Mouse (Mus musculus) E14TG2a.4 (cell line): ENCODE data around the gene Slc43a3.

ENCODE experiments used
- H3K27me3 ChIP-seq: 2 replicates; pipeline ENCODE4 v1.6.1; 2014; ENCODE audit warnings: low read length, control low read depth; ENCODE audit not compliant: insufficient read depth
- H3K36me3 ChIP-seq: 2 replicates; pipeline ENCODE4 v1.6.1; 2014; ENCODE audit warnings: low read length, control low read depth; ENCODE audit not compliant: insufficient read depth
- H3K4me1 ChIP-seq: replicated peaks from 2 replicates; pipeline ENCODE4 v1.6.1; 2014; ENCODE audit warnings: low read depth, low read length, control low read depth
- H3K4me3 ChIP-seq: replicated peaks from 2 replicates; pipeline ENCODE4 v1.5.1; 2014; ENCODE audit warnings: mild to moderate bottlenecking, low read length
- H3K9me3 ChIP-seq: 2 replicates; pipeline ENCODE4 v1.6.1; 2014; ENCODE audit warnings: low read length, control low read depth
- CTCF ChIP-seq: conservative IDR thresholded peaks from 2 replicates; pipeline ENCODE4 v1.5.1; 2014; ENCODE audit warnings: low read length
- NANOG ChIP-seq: IDR thresholded peaks from 2 replicates; pipeline ENCODE4 v1.6.1; 2014; ENCODE audit warnings: borderline replicate concordance, low read length, mixed read lengths
- POU5F1 ChIP-seq: IDR thresholded peaks from 2 replicates; pipeline ENCODE4 v1.6.1; 2014; ENCODE audit warnings: low read length, borderline replicate concordance

Gene Slc43a3

DNA sequence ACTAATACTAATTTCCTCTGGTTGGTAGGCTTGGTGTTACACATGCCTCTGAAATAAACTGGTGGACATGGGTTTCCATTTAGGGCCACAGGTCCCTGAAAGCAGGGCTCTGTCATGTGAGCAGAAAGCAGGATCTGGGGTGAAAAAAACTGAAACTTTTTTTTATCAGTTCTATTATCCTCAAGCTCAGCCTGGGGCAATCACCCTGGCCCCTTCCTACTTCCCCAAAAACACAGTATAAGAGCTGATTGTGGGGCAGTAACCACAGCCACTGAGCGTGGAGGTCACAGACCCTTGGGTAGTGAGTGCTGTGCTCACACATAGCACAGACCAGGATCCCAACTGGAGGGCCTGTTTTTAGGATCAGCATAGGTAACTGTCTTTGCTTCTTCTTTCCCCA lies 51.6 kb downstream of the Slc43a3 start, which contains the start of gene Prg3:
Gene Prg3, plus strand, starts transcription at position 286 of the 400 bp plus-strand sequence.
- no peaks in the 10 kb centered on the region for H3K9me3 ChIP-seq
- no peaks in the 10 kb centered on the region for H3K36me3 ChIP-seq
- TF ChIP-seq NANOG (no peak), CTCF (no peak), POU5F1 (no peak)
- H3K4me3 ChIP-seq, result no peak within 1 kb of the TSS
- peaks cover 8% of the 10 kb centered on the region for H3K27me3 ChIP-seq
- H3K4me1 ChIP-seq, result no peaks in the 10 kb centered on the region

DNA sequence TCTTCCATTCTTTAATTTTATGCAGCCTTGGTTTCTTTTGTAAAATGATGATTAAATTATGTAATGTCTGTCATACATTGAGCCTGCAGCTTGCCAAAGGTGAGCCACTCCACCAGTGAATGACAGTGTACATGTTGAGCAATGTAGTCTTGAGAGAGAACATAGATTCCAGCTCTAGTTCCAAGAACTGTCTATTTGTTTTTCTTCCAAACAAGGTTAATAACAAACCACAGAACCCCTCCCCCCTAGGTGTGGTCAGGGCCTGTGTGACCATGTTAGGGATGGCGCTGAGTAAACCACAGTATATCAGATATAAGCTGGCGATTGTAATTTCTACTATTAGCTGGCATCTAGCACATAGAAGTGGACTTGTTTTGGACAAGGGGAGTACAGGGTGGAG lies 60.0 kb downstream of the Slc43a3 start:
- TF ChIP-seq NANOG (no peak), POU5F1 (no peak), CTCF (no peak)
- no peak overlapping the region for H3K4me3 ChIP-seq
- H3K36me3 ChIP-seq, result no peaks in the 10 kb centered on the region
- H3K27me3 ChIP-seq, result peaks cover 26% of the 10 kb centered on the region
- no peaks in the 10 kb centered on the region for H3K9me3 ChIP-seq
- peaks cover 12% of the 10 kb centered on the region for H3K4me1 ChIP-seq

DNA sequence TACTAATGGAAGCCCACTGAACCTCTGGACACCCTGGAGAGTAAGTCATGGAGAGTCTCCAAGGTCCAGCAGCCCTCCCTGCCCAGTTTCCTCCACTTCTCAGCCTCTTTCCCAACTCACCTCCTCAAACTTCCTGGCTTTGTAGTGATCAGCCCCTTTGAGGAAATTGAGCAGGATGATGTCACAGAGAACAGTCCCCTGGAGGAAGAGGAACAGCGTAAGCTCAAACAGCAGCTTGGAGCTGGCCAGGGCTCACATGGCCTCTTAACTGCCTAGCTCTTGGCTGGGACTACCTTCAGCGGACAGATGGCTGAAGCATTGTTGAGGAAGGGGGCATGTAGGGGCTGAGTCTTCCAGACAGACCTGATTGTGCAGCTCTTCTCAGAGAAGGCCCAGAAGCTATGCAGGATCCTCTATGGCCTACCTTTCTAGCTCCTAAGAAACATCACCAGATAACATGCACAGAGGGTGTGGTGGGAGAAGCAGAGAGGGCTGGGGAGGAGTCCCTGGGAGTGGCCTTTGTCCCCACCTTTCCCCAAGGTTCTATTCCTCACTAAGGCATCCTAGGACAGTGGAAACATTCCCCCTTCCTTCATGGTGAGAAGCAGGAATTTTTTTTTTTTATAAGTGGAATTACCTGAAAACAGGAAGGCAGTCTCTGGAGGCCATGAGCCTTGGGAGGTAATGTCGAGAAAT lies 63.3 kb downstream of the Slc43a3 start:
- Histone ChIP-seq H3K27me3 (peaks cover 15% of the 10 kb centered on the region), H3K9me3 (no peaks in the 10 kb centered on the region), H3K4me1 (peaks cover 12% of the 10 kb centered on the region), H3K4me3 (no peak overlapping the region), H3K36me3 (no peaks in the 10 kb centered on the region)
- no peak for TF ChIP-seq POU5F1

DNA sequence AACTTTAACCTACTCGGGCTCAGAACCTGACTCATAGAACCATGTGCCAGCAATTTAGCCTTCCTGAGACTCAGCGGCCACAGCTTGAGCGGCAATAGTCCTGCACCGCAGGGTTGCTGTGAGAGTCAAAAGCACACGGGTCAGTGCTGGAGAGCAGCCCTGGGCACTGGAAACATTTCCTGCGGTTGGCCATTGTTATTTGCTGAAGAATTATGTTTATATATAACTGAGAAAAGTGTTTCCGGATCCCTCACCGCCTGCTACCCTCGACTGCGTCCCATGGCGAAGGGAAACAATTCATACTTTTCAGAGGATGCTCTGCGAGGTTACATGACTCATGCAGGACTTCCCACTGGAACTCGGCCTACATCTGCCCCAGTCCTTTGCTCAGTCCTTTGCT lies 65.1 kb downstream of the Slc43a3 start:
- no peaks in the 10 kb centered on the region for H3K9me3 ChIP-seq
- peaks cover 15% of the 10 kb centered on the region for H3K27me3 ChIP-seq
- H3K36me3 ChIP-seq, result no peaks in the 10 kb centered on the region
- H3K4me3 ChIP-seq, result no peak overlapping the region
- TF ChIP-seq NANOG, result no peak
- peaks cover 6% of the 10 kb centered on the region for H3K4me1 ChIP-seq

DNA sequence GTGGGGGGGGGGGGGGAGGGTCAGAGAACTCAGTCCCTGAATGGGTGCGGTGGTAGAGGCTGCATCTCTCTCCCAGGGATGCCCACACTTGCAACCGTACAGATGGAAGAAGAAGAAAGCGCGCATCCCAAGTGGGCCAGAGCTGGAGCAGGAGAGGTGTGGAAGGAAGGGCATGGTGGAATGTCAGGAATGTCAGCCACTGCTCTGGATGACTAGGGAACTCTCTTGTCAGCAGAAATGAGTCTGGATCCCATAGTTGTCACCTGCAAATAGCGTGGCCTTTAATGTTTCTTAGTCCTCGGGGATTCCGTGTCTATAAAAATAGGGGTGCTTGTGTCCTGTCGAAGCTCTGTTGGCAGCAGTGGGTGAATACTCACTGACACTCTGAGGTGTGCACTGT lies 66.2 kb downstream of the Slc43a3 start:
- TF ChIP-seq NANOG (no peak), CTCF (no peak), POU5F1 (no peak)

DNA sequence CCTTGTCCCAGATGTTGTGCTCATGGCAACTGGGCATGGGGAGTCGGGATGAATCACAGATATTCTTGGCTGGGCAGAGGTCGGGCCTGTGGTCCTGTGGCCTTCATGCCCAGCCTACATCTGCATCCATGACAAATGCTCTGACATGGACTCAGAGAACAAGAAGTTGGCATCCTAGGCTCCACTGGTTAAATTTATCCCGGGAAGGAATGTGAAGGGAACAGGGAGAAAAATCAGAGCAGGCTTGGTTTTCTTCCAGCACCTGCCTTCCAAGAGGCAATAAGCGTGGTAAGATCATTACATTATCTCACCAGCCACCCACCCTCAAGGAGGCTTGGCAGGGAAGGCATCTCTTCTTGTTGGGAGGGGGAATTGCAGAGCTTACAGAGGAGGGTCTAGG lies 68.0 kb downstream of the Slc43a3 start:
- no peaks in the 10 kb centered on the region for H3K27me3 ChIP-seq
- peaks cover 16% of the 10 kb centered on the region for H3K4me1 ChIP-seq
- no peak overlapping the region for H3K4me3 ChIP-seq
- H3K9me3 ChIP-seq, result no peaks in the 10 kb centered on the region
- no peak for TF ChIP-seq NANOG
- TF ChIP-seq CTCF, result no peak
- no peak for TF ChIP-seq POU5F1
- no peaks in the 10 kb centered on the region for H3K36me3 ChIP-seq

More for the DNA sequence above, 66.2 kb downstream of the Slc43a3 start:
- H3K9me3 ChIP-seq, result no peaks in the 10 kb centered on the region
- no peaks in the 10 kb centered on the region for H3K36me3 ChIP-seq
- no peak overlapping the region for H3K4me3 ChIP-seq
- peaks cover 13% of the 10 kb centered on the region for H3K27me3 ChIP-seq
- H3K4me1 ChIP-seq, result peaks cover 15% of the 10 kb centered on the region

DNA sequence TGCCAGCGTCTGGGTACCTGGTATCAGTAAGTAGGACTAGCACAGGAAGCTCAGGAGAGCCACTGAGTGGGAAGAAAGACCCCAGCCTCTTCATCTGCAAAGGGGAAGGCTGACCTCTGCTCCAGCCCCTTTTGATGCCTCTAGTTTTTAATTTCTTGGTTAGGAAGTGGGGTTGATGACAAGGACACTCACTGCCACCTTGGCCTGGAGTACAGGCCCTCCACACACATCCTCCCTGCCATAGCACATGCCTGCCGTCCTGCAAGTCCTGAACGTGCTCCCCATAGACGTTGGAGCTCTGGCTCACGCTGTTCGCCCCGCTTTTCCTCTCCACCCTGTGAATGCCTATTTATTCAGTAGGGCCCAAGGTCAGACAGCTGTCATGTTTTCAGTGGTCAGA lies 70.2 kb downstream of the Slc43a3 start:
- Histone ChIP-seq H3K4me3 (no peak overlapping the region), H3K9me3 (no peaks in the 10 kb centered on the region), H3K36me3 (no peaks in the 10 kb centered on the region), H3K27me3 (peaks cover 4% of the 10 kb centered on the region; the same call in 1 of the 2 replicates), H3K4me1 (peaks cover 16% of the 10 kb centered on the region)
- TF ChIP-seq NANOG, result no peak
- TF ChIP-seq POU5F1, result no peak
- no peak for TF ChIP-seq CTCF

DNA sequence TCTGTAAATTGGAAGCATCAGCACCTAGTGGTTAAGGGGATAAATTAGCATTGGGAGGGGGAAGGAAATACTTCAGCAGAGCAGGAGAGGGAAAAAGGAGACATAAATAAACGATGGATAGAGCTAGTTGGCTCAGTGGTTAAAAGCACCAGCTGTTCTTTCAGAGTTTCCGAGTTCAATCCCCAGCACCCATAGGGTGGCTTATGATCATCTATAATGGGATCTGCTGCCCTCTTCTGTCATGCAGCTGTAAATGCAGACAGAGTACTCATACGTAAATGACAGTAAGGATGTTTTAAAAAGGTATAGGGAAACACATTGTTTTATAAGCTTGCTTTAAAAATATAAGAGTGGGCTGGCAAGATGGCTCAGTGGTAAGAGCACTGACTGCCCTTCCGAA lies 71.3 kb downstream of the Slc43a3 start:
- Histone ChIP-seq H3K27me3 (peaks cover 4% of the 10 kb centered on the region; the same call in 1 of the 2 replicates), H3K36me3 (no peaks in the 10 kb centered on the region), H3K4me3 (no peak overlapping the region), H3K4me1 (peaks cover 16% of the 10 kb centered on the region), H3K9me3 (no peaks in the 10 kb centered on the region)
- TF ChIP-seq NANOG (no peak), CTCF (peak; percentile 62), POU5F1 (no peak)
